Mouse (Mus musculus) embryo, embryonic 9.5 days (tissue): Measurements from ENCODE around the gene Fam98c.

Experiments used
- DNase-seq: peaks from one replicate; pipeline ENCODE4 v3.0.0-alpha.2; 2017; ENCODE audit errors: extremely low spot score

Fam98c gene

DNA sequence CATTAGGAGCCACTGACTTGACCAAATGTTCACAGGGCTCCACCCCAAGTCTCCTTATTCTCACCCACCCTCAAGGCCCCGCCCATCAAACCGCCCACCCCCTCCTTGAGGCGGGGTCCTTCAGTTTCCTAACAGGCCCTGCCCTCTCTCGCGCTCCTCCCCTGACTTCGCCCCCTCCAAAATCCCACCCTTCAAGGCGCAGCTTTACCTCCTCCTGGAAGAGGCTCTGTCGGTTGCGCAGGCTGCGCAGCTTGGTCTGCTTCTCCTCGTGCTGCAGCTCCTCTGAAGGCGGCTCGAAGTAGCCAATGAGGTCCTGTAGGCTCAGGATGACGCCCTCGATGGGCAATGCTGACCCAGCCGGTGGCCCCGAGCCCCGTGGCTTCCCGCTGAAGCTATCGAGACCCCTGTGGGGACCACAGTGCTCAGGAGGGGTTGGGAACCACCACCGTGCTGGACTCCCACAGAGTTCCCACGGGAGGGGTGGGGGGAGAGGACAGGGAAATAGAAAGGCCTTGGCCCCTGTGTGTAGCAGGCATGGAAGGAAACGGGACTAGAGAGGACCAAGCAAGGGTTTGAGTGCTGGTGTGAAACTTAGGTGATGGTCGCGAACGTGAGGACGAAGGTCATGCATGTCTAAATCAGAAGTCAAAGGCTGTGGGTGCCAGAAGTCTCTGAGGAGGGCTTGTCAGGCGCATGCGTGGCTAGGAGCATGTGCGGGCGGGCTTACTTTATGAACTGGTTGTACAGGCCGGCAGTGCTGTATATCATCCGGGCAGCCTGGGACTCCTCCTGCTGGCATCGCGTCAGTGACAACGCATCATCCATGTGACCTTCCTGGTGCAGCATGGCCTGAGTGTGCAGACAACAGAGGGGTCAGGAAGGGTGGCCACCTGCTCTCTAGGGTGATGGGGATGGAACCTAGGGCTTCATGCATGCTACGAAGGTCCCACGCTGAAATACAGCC is 46.8 kb downstream of the Fam98c start:
- peak; percentile 62 for DNase-seq
